Mouse (Mus musculus) ES-E14 (cell line): ENCODE results near the gene Klhl24. TPM values are rescaled to one million over a fixed set of nuclear protein-coding genes. Genes with fewer than 3 reads are reported as not detected.
A peak's percentile ranks its signal among the peaks of the same experiment; 100 is the strongest.
"Not testable (repeated sequence)": the region's sequence is repeated elsewhere in the genome, so short reads cannot be mapped to it uniquely, and the experiment has no call there.

Experiments
- DNase-seq: peaks from one replicate; pipeline ENCODE4 v3.0.0-alpha.2; 2013; ENCODE audit warnings: low read depth, low spot score
- H3K27ac ChIP-seq: 2 replicates; pipeline ENCODE4 v1.5.1; 2012; ENCODE audit warnings: low read depth, mild to moderate bottlenecking, low read length, moderate library complexity, mixed read lengths; ENCODE audit not compliant: poor library complexity, insufficient read depth, severe bottlenecking
- H3K36me3 ChIP-seq: 2 replicates; pipeline ENCODE4 v1.6.1; 2012; ENCODE audit warnings: mild to moderate bottlenecking, low read length, moderate library complexity, mixed read lengths; ENCODE audit not compliant: control insufficient read depth, poor library complexity, insufficient read depth, severe bottlenecking
- H3K4me1 ChIP-seq, 2 experiments: fragments of 150-350 bp in 1 of 2; sonication (generic) in 1 of 2; 2 replicates each; pipeline ENCODE4 v1.6.1; 2012; ENCODE audit warnings: low read length in 2 of 2, mild to moderate bottlenecking in 1 of 2, mixed read lengths in 1 of 2; ENCODE audit not compliant: control insufficient read depth in 2 of 2, insufficient read depth in 2 of 2, poor library complexity in 1 of 2
- H3K4me3 ChIP-seq, 2 experiments: fragments of 150-350 bp in 1 of 2; sonication (generic) in 1 of 2; 2 replicates each; pipeline ENCODE4 v1.5.1; 2012; ENCODE audit warnings: low read length in 2 of 2, low read depth in 1 of 2, mild to moderate bottlenecking in 1 of 2, mixed read lengths in 1 of 2; ENCODE audit not compliant: insufficient read depth in 1 of 2, poor library complexity in 1 of 2, severe bottlenecking in 1 of 2
- H3K9ac ChIP-seq: 2 replicates; pipeline ENCODE4 v1.6.1; 2012; ENCODE audit warnings: low read depth, mild to moderate bottlenecking, low read length, mixed read lengths; ENCODE audit not compliant: poor library complexity, insufficient read depth, severe bottlenecking
- H3K9me3 ChIP-seq: fragments of 150-350 bp; sonication (generic); 2 replicates; pipeline ENCODE4 v1.6.1; 2012; ENCODE audit warnings: low read depth, mild to moderate bottlenecking, low read length; ENCODE audit not compliant: control insufficient read depth, insufficient read depth
- CHD2 ChIP-seq: IDR thresholded peaks from 2 replicates; pipeline ENCODE4 v1.6.1; 2014; ENCODE audit warnings: mild to moderate bottlenecking, low read depth, low read length, inconsistent platforms
- HCFC1 ChIP-seq: IDR thresholded peaks from 2 replicates; pipeline ENCODE4 v1.6.1; 2012; ENCODE audit warnings: low read length, inconsistent platforms, borderline replicate concordance; ENCODE audit not compliant: insufficient read depth
- MAFK ChIP-seq: IDR thresholded peaks from 2 replicates; pipeline ENCODE4 v1.6.1; 2014; ENCODE audit warnings: mild to moderate bottlenecking, low read depth, low read length, inconsistent platforms; ENCODE audit not compliant: insufficient read depth
- ZC3H11A ChIP-seq: IDR thresholded peaks from 2 replicates; pipeline ENCODE4 v1.6.1; 2012; ENCODE audit warnings: low read depth, mild to moderate bottlenecking, inconsistent platforms, low read length, borderline replicate concordance
- ZNF384 ChIP-seq: IDR thresholded peaks from 2 replicates; pipeline ENCODE4 v1.6.1; 2012; ENCODE audit warnings: low read depth, low read length, inconsistent platforms
- in situ Hi-C, 2 experiments: fragments of 600-800 bp; cut with MboI; formaldehyde crosslinking; loops; one replicate each; pipeline ENCODE4 v1.15.1; 2025; ENCODE audit warnings: low sequenced_read_pairs in 2 of 2, inconsistent platforms in 1 of 2; ENCODE audit not compliant: unreplicated experiment in 2 of 2
- total RNA-seq: library from RNA; depleted of rRNA; stranded (reverse); fragments of 300-350 nt; gene quantifications from 2 replicates; pipeline ENCODE4 v1.2.3, GENCODE M21; 2012

Klhl24 gene
- total RNA-seq, 1 experiment, result 21.9 TPM

- TF ChIP-seq ZNF384, result no peak
- no peak for TF ChIP-seq HCFC1
- TF ChIP-seq CHD2, result no peak
- no peak for TF ChIP-seq MAFK
- no peak for TF ChIP-seq ZC3H11A
- DNase-seq, result no peak
- Histone ChIP-seq H3K9ac (no peak overlapping the region), H3K4me3 (no peak overlapping the region), H3K9me3 (no peaks in the 10 kb centered on the region), H3K36me3 (peaks cover 11% of the 10 kb centered on the region), H3K4me1 (0 out of 4 replicates have a peak, but pooled peaks cover 0 to 2% of the 10 kb centered on the region in 2 experiments), H3K27ac (no peak overlapping the region)
- in situ Hi-C loops, result no loop called here
These were observed 18.7 kb downstream of the Klhl24 start for GRCm38 (mm10) chr16:20116069-20116468.

- H3K9ac ChIP-seq, H3K36me3 ChIP-seq, DNase-seq, H3K27ac ChIP-seq, H3K9me3 ChIP-seq, H3K4me3 ChIP-seq, in situ Hi-C loops, H3K4me1 ChIP-seq: not testable (repeated sequence)
These were observed 29.1 kb downstream of the Klhl24 start for GRCm38 (mm10) chr16:20126319-20126883.

- Histone ChIP-seq H3K27ac (no peak overlapping the region), H3K36me3 (peaks cover 3% of the 10 kb centered on the region; the same call in 1 of the 2 replicates), H3K9me3 (no peaks in the 10 kb centered on the region), H3K4me1 (no peaks in the 10 kb centered on the region), H3K9ac (no peak overlapping the region), H3K4me3 (no peak overlapping the region)
- no peak for DNase-seq
- no peak for TF ChIP-seq ZNF384
- in situ Hi-C loops, result no loop called here
These were observed 33.1 kb downstream of the Klhl24 start for GRCm38 (mm10) chr16:20130397-20130796.

- H3K9me3 ChIP-seq, result no peaks in the 10 kb centered on the region
- DNase-seq, result peak; percentile 75
- H3K9ac ChIP-seq, result peak within 1 kb of the TSS; percentile 95
- peaks cover 0 to 2% of the 10 kb centered on the region in 2 experiments; a peak in 1 of 4 replicates for H3K4me1 ChIP-seq
- 0 out of 2 replicates have a peak, but pooled peaks cover 2% of the 10 kb centered on the region for H3K36me3 ChIP-seq
- TF ChIP-seq ZNF384 (no peak), HCFC1 (peak; percentile 57; the same call in 1 of the 2 replicates)
- peak within 1 kb of the TSS; percentile 79 to 95 for H3K4me3 ChIP-seq
- in situ Hi-C loops, result no loop called here
- peak within 1 kb of the TSS; percentile 79 for H3K27ac ChIP-seq
These were observed 43.6 kb downstream of the Klhl24 start, which contains the start of gene Yeats2 for GRCm38 (mm10) chr16:20140772-20141531. Yeats2 (plus strand) TSS chr16:20141063.

- peaks cover 1 to 2% of the 10 kb centered on the region in 2 experiments; a peak in 1 of 4 replicates for H3K4me1 ChIP-seq
- TF ChIP-seq MAFK, result no peak
- no peak for TF ChIP-seq ZNF384
- TF ChIP-seq CHD2, result no peak
- no peak for TF ChIP-seq ZC3H11A
- no peak for TF ChIP-seq HCFC1
- no peaks in the 10 kb centered on the region for H3K9me3 ChIP-seq
- 0 out of 2 replicates have a peak, but pooled peaks cover 2% of the 10 kb centered on the region for H3K36me3 ChIP-seq
- no peak for DNase-seq
- H3K9ac ChIP-seq, result no peak overlapping the region
- H3K27ac ChIP-seq, result no peak overlapping the region
- in situ Hi-C loops, result no loop called here
- no peak overlapping the region for H3K4me3 ChIP-seq
These were observed 47.2 kb downstream of the Klhl24 start for GRCm38 (mm10) chr16:20144568-20144967.
